Mouse (Mus musculus): ENCODE results near the gene Fscn2. TPM values are rescaled to one million over a fixed set of nuclear protein-coding genes. Genes with fewer than 3 reads are reported as not detected.

The Fscn2 gene
- total RNA-seq (2023) = not detected in 2 replicates

GRCm38 (mm10) chr11:120361295-120361694 is at the start of gene Fscn2:
TSS of gene Fscn2 (plus strand) at chr11:120361534.

GRCm38 (mm10) chr11:120347791-120348683 is 13.3 kb upstream of the Fscn2 start, which contains the start of gene Actg1:
TSS of gene Actg1 (minus strand) at chr11:120348542.

GRCm38 (mm10) chr11:120378611-120379540 is 17.5 kb downstream of the Fscn2 start, which contains the start of gene Faap100:
TSS of gene Faap100 (minus strand) at chr11:120378764.

Other genes starting within 250 kb of the Fscn2 start
- gene Slc38a10, start 210.2 kb upstream of the Fscn2 start, total RNA-seq (2023) = 94.1 and 151 TPM in 2 replicates
- 3.0 and 3.3 TPM in 2 replicates for gene Bahcc1, start 128.6 kb upstream of the Fscn2 start, total RNA-seq (2023)
- gene Actg1, start 13.0 kb upstream of the Fscn2 start, total RNA-seq (2023) = 3,631 and 3,848 TPM in 2 replicates
- gene Faap100, start 17.2 kb downstream of the Fscn2 start, total RNA-seq (2023) = 12.8 and 19.4 TPM in 2 replicates
- 36.9 and 53.5 TPM in 2 replicates for gene Nploc4, start 76.2 kb downstream of the Fscn2 start, total RNA-seq (2023)
- 0.84 TPM in 1 of 2 replicates, not detected in the other for gene Tspan10, start 81.1 kb downstream of the Fscn2 start, total RNA-seq (2023)
- gene Pde6g, start 92.0 kb downstream of the Fscn2 start, total RNA-seq (2023) = not detected in 2 replicates
- 2.0 and 4.8 TPM in 2 replicates for gene Oxld1, start 96.5 kb downstream of the Fscn2 start, total RNA-seq (2023)
- 7.4 and 8.1 TPM in 2 replicates for gene Ccdc137, start 96.6 kb downstream of the Fscn2 start, total RNA-seq (2023)
- gene Arl16, start 106.1 kb downstream of the Fscn2 start, total RNA-seq (2023) = 5.6 and 7.2 TPM in 2 replicates
- 12.8 and 16.8 TPM in 2 replicates for gene Mrpl12, start 123.1 kb downstream of the Fscn2 start, total RNA-seq (2023)
- gene Slc25a10, start 130.3 kb downstream of the Fscn2 start, total RNA-seq (2023) = 11.2 and 13.4 TPM in 2 replicates
- gene Gcgr, start 169.2 kb downstream of the Fscn2 start, total RNA-seq (2023) = not detected in 2 replicates
- 28.8 and 31.9 TPM in 2 replicates for gene Mcrip1, start 188.2 kb downstream of the Fscn2 start, total RNA-seq (2023)
- gene Ppp1r27, start 189.6 kb downstream of the Fscn2 start, total RNA-seq (2023) = not detected in 2 replicates
- gene P4hb, start 211.7 kb downstream of the Fscn2 start, total RNA-seq (2023) = 245 and 272 TPM in 2 replicates
- 428 and 459 TPM in 2 replicates for gene Arhgdia, start 220.1 kb downstream of the Fscn2 start, total RNA-seq (2023)
- 116 and 122 TPM in 2 replicates for gene Alyref, start 236.8 kb downstream of the Fscn2 start, total RNA-seq (2023)
- 36.8 and 40.0 TPM in 2 replicates for gene Anapc11, start 236.9 kb downstream of the Fscn2 start, total RNA-seq (2023)
- gene Npb, start 246.9 kb downstream of the Fscn2 start, total RNA-seq (2023) = 1.5 TPM in 1 of 2 replicates, not detected in the other

Measured in neutrophil, adult 65 days (primary cell).